In genomic region chr1:52423057-52423456, GRCm38 (mm10) we compare ENCODE assay signal across 27 mouse cellular contexts.
DNase-seq lines count a peak whose midpoint lies in the region; ATAC-seq and TF ChIP-seq lines count a peak whose summit lies in the region.
"Had no signal": no experiment of that assay in that cellular context is flagged by ENCODE, and none has a peak within 500 bp of the region (broad histone marks: within the 10 kb centered on the region; RNA-seq: fewer than 3 reads in every experiment).

No protein-coding gene starts in this region.

- DNase-seq in heart, adult 11 months: peak; percentile 67
- no peak for DNase-seq in heart, postnatal 0 days (ENCODE audit: low spot score)
- no peak for DNase-seq in heart, adult 8-10 months (ENCODE audit: low spot score)
- no peak for DNase-seq in ES-E14 (ENCODE audit: low read depth, low spot score)
- DNase-seq in hindbrain, embryonic 14.5 days (ENCODE audit: low spot score): no peak
- DNase-seq in left cerebral cortex, postnatal 4 days: no peak
- DNase-seq: adrenal gland, adult 8-10 months; adrenal gland, postnatal 25 days; cerebellum, adult 11-12 months; cerebellum, adult 8-10 months; cerebellum, postnatal 10 days; cerebellum, postnatal 36 days; embryo, embryonic 11 days; gastrocnemius, postnatal 25 days; heart, postnatal 14 days; kidney, adult 11 months; kidney, adult 8-10 months had no signal

- in situ Hi-C loops in ES-E14 (cut with MboI; ENCODE audit: low sequenced_read_pairs in 2 of 2, unreplicated experiment in 2 of 2): no loop called here

- H3K4me2 ChIP-seq in heart, embryonic 12.5 days: no peak overlapping the region
- H3K4me2 ChIP-seq in heart, postnatal 0 days (ENCODE audit: low read depth, low read length): no peak overlapping the region
- no peak overlapping the region for H3K4me2 ChIP-seq in hindbrain, embryonic 14.5 days (replicated peaks)
- H3K4me2 ChIP-seq: embryonic facial prominence, embryonic 13.5 days; forebrain, embryonic 13.5 days; hindbrain, embryonic 12.5 days; intestine, embryonic 15.5 days had no signal

- H3K9me3 ChIP-seq in heart, embryonic 12.5 days (replicated peaks): no peaks in the 10 kb centered on the region
- no peaks in the 10 kb centered on the region for H3K9me3 ChIP-seq in heart, postnatal 0 days (replicated peaks; ENCODE audit: control insufficient read depth, low read length)
- no peaks in the 10 kb centered on the region for H3K9me3 ChIP-seq in ES-E14 (ENCODE audit: control insufficient read depth, insufficient read depth, low read depth, low read length)
- H3K9me3 ChIP-seq in hindbrain, embryonic 14.5 days (ENCODE audit: control insufficient read depth, low read length): no peaks in the 10 kb centered on the region
- H3K9me3 ChIP-seq: embryonic facial prominence, embryonic 10.5 days; embryonic facial prominence, embryonic 13.5 days; forebrain, embryonic 13.5 days; hindbrain, embryonic 12.5 days; intestine, embryonic 15.5 days had no signal

- WGBS in heart, embryonic 12.5 days: 88% methylated on average over 2 of the region's 2 CpGs
- WGBS in heart, postnatal 0 days: 90% methylated on average over 2 of the region's 2 CpGs
- WGBS in hindbrain, embryonic 14.5 days: 83% methylated on average over 2 of the region's 2 CpGs

- no peak for TF ChIP-seq CTCF in heart, postnatal 0 days (IDR thresholded peaks at IDR 0.05; ENCODE audit: low read depth)

- no peak for TF ChIP-seq EP300 in heart, postnatal 0 days (IDR thresholded peaks at IDR 0.05; ENCODE audit: low read depth)

- no peaks in the 10 kb centered on the region for H3K36me3 ChIP-seq in heart, embryonic 12.5 days
- H3K36me3 ChIP-seq in heart, postnatal 0 days (replicated peaks; ENCODE audit: control insufficient read depth, insufficient read depth, low read length): no peaks in the 10 kb centered on the region
- no peaks in the 10 kb centered on the region for H3K36me3 ChIP-seq in ES-E14 (ENCODE audit: control insufficient read depth, insufficient read depth, low read length, poor library complexity, severe bottlenecking)
- no peaks in the 10 kb centered on the region for H3K36me3 ChIP-seq in hindbrain, embryonic 14.5 days (replicated peaks; ENCODE audit: control insufficient read depth, insufficient read depth)
- H3K36me3 ChIP-seq: embryonic facial prominence, embryonic 10.5 days; embryonic facial prominence, embryonic 13.5 days; hindbrain, embryonic 12.5 days; intestine, embryonic 15.5 days had no signal

- intact Hi-C loops in left cerebral cortex, postnatal 4 days (cut with DNase I): no loop called here

- H3K4me3 ChIP-seq in heart, embryonic 12.5 days: no peak overlapping the region
- no peak overlapping the region for H3K4me3 ChIP-seq in heart, postnatal 0 days (ENCODE audit: low read depth, low read length)
- H3K4me3 ChIP-seq in ES-E14 (ENCODE audit: insufficient read depth in 1 of 2, low read depth in 1 of 2, low read length in 2 of 2, poor library complexity in 1 of 2, severe bottlenecking in 1 of 2): no peak overlapping the region
- H3K4me3 ChIP-seq in hindbrain, embryonic 14.5 days (replicated peaks; ENCODE audit: low read length): no peak overlapping the region
- H3K4me3 ChIP-seq: embryonic facial prominence, embryonic 10.5 days; embryonic facial prominence, embryonic 13.5 days; erythroblast, embryonic 14.5 days; forebrain, embryonic 13.5 days; hindbrain, embryonic 12.5 days; intestine, embryonic 15.5 days had no signal

- H3K9ac ChIP-seq in heart, embryonic 12.5 days: no peak overlapping the region
- H3K9ac ChIP-seq in heart, postnatal 0 days (replicated peaks; ENCODE audit: low read depth, low read length): no peak overlapping the region
- no peak overlapping the region for H3K9ac ChIP-seq in ES-E14 (ENCODE audit: insufficient read depth, low read depth, low read length, poor library complexity, severe bottlenecking)
- no peak overlapping the region for H3K9ac ChIP-seq in hindbrain, embryonic 14.5 days
- H3K9ac ChIP-seq: embryonic facial prominence, embryonic 13.5 days; forebrain, embryonic 13.5 days; hindbrain, embryonic 12.5 days; intestine, embryonic 15.5 days had no signal

- no peaks in the 10 kb centered on the region for H3K27me3 ChIP-seq in heart, embryonic 12.5 days (replicated peaks)
- no peaks in the 10 kb centered on the region for H3K27me3 ChIP-seq in heart, postnatal 0 days (ENCODE audit: control insufficient read depth, insufficient read depth, low read length)
- no peaks in the 10 kb centered on the region for H3K27me3 ChIP-seq in hindbrain, embryonic 14.5 days (ENCODE audit: control insufficient read depth, insufficient read depth, low read length)
- H3K27me3 ChIP-seq: embryonic facial prominence, embryonic 13.5 days; forebrain, embryonic 13.5 days; hindbrain, embryonic 12.5 days; intestine, embryonic 15.5 days had no signal

- peaks cover 14% of the 10 kb centered on the region; the same call in 1 of the 2 replicates for H3K4me1 ChIP-seq in heart, embryonic 12.5 days (replicated peaks)
- no peaks in the 10 kb centered on the region for H3K4me1 ChIP-seq in heart, postnatal 0 days (ENCODE audit: control insufficient read depth, insufficient read depth)
- no peaks in the 10 kb centered on the region for H3K4me1 ChIP-seq in ES-E14 (ENCODE audit: control insufficient read depth in 2 of 2, insufficient read depth in 2 of 2, low read length in 2 of 2, poor library complexity in 1 of 2)
- no peaks in the 10 kb centered on the region for H3K4me1 ChIP-seq in hindbrain, embryonic 14.5 days (replicated peaks; ENCODE audit: control insufficient read depth, insufficient read depth, low read length)
- H3K4me1 ChIP-seq: embryonic facial prominence, embryonic 10.5 days; embryonic facial prominence, embryonic 13.5 days; forebrain, embryonic 13.5 days; hindbrain, embryonic 12.5 days; intestine, embryonic 15.5 days had no signal

- no peak overlapping the region for H3K27ac ChIP-seq in heart, embryonic 12.5 days (ENCODE audit: poor library complexity, severe bottlenecking)
- peak overlapping the region; percentile 39; the same call in 1 of the 2 replicates for H3K27ac ChIP-seq in heart, postnatal 0 days (ENCODE audit: low read depth)
- H3K27ac ChIP-seq in ES-E14 (ENCODE audit: insufficient read depth, low read depth, low read length, poor library complexity, severe bottlenecking): no peak overlapping the region
- H3K27ac ChIP-seq in hindbrain, embryonic 14.5 days: no peak overlapping the region
- H3K27ac ChIP-seq: embryonic facial prominence, embryonic 10.5 days; embryonic facial prominence, embryonic 13.5 days; forebrain, embryonic 13.5 days; hindbrain, embryonic 12.5 days; intestine, embryonic 15.5 days had no signal

- no peak for ATAC-seq in heart, embryonic 12.5 days (ENCODE audit: insufficient number of reproducible peaks, low FRiP score)
- no peak for ATAC-seq in heart, postnatal 0 days (ENCODE audit: insufficient read depth, low read depth)
- no peak for ATAC-seq in hindbrain, embryonic 14.5 days (ENCODE audit: low FRiP score)
- ATAC-seq: activated CD4-positive, CD25-positive, alpha-beta regulatory T cell, adult 4 months; forebrain, embryonic 13.5 days; forebrain, embryonic 16.5 days; hindbrain, embryonic 16.5 days; intestine, embryonic 15.5 days had no signal

TF ChIP-seq in ES-E14, 5 proteins besides CTCF, POLR2A, EP300 and RAD21:
- no peak for TF ChIP-seq CHD2 (IDR thresholded peaks at IDR 0.05; ENCODE audit: low read depth, low read length)
- no peak for TF ChIP-seq ZNF384 (IDR thresholded peaks at IDR 0.05; ENCODE audit: low read depth, low read length)
- TF ChIP-seq HCFC1 (IDR thresholded peaks at IDR 0.05; ENCODE audit: borderline replicate concordance, insufficient read depth, low read length): no peak
- TF ChIP-seq MAFK (IDR thresholded peaks at IDR 0.05; ENCODE audit: insufficient read depth, low read depth, low read length): peak; percentile 69
